Mouse (Mus musculus): ENCODE data around the gene Hist1h4d. TPM values are rescaled to one million over a fixed set of nuclear protein-coding genes. Genes with fewer than 3 reads are reported as not detected.
"Not testable (repeated sequence)": the region's sequence is repeated elsewhere in the genome, so short reads cannot be mapped to it uniquely, and the experiment has no call there.

The Hist1h4d gene
- polyA plus RNA-seq (2012; rRNA removed) = 6.5 and 18.7 TPM in 2 replicates

DNA sequence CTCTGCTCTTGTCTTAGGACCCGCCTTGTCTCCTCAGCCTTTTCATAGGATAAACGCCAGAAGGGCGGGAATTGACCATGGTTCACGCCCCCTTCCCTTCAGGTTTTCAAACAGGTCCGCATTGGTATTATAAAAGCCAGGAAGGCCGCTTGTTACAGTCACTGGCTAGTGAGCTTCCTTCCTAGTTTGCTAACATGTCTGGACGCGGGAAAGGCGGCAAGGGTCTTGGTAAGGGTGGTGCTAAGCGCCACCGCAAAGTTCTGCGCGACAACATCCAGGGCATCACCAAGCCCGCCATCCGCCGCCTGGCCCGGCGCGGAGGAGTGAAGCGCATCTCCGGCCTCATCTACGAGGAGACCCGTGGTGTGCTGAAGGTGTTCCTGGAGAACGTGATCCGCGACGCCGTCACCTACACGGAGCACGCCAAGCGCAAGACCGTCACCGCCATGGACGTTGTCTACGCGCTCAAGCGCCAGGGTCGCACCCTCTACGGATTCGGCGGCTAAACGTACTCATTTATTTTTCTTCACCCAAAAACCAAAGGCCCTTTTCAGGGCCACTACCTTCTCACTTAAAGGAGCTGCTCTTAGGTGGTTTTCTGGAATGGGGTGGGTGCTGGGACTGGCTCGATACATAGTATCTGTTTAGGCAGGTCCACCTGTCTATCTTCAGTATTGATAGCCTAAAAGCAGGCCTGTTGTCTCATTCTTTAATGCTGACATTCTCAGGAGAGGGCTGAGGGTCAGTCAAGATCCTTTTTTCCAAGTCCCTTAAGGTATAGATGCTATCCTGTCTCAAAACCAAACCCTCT, at the start of gene Hist1h4d:
Gene Hist1h4d (plus strand): TSS at position 191 of the 811 bp plus-strand sequence.
- TF ChIP-seq POLR2A (IDR thresholded peaks at IDR 0.05; ENCODE audit: borderline replicate concordance, extremely low read depth, insufficient read depth, insufficient read length, poor library complexity, severe bottlenecking) (peak; percentile 86; the same call in 1 of the 2 replicates), CTCF (IDR thresholded peaks at IDR 0.05; ENCODE audit: borderline replicate concordance, extremely low read depth, insufficient read depth, insufficient read length) (no peak)
- DNase-seq (ENCODE audit: low read depth) = peak; percentile 99

DNA sequence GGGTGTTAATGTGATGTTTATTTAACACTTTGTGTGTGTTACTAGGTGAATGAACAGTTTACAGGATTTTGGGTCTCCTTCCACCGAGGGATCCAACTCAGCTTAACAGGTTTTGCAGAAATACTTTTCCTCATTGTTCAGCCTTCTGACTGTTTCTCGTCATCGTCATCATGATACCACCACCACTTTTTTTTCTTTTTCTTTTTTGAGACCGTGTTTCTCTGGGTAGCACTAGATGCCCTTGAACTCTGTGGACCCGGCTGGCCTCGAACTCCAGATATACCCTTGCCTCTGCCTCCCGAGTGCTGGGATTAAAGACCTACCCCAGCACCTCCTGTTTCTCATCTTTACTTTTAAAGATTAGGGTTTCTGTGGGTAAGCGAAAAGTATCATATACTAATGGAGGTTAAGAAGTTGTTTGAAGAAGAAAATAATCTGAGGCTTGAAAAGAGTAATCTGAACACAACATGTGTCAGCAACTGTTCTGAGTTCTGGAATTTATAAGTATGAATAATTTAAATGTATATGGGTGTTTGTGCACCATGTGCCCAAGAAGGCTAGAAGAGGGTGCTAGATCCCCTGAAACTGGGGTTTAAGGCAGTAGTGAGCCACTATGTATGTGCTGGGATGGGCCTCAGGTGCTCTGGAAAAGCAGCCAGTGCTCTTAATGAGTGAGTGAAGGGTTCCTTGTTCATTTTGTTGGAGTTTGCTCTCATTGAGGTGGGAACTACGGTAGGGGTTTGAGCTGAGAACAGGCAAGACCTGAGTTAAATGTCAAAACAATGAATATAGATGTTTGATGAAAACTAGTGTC, 48.9 kb upstream of the Hist1h4d start:
- DNase-seq (ENCODE audit: low read depth) = peak; percentile 23
- no peak for TF ChIP-seq CTCF (IDR thresholded peaks at IDR 0.05; ENCODE audit: borderline replicate concordance, extremely low read depth, insufficient read depth, insufficient read length)
- no peak for TF ChIP-seq POLR2A (IDR thresholded peaks at IDR 0.05; ENCODE audit: borderline replicate concordance, extremely low read depth, insufficient read depth, insufficient read length, poor library complexity, severe bottlenecking)

DNA sequence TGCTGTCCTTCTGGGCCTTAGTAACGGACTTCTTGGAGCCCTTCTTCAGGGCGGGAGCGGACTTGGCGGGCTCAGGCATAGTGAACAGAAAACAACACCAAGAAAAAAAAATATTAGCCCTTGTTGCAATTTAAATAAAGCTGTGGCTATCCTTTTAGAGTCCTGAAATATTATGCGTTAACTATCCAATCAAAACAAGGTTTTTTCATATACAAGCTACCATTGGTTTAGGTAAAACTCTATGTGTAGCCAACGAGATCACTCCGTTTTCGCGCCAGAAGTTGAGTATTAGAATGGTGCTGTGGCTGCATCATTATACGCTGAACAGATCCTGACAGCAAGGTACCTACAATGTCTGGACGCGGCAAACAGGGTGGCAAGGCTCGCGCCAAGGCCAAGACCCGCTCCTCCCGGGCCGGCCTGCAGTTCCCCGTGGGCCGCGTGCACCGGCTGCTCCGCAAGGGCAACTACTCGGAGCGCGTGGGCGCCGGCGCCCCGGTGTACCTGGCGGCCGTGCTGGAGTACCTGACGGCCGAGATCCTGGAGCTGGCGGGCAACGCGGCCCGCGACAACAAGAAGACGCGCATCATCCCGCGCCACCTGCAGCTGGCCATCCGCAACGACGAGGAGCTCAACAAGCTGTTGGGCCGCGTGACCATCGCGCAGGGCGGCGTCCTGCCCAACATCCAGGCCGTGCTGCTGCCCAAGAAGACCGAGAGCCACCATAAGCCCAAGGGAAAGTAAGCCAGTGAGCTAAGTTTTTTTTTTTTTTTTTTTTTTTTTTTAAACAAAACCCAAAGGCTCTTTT, 47.6 kb upstream of the Hist1h4d start, which contains the start of gene Hist1h2af:
Gene Hist1h2af (plus strand): TSS at position 347 of the 808 bp plus-strand sequence.
- peak; percentile 97 for DNase-seq (ENCODE audit: low read depth)

DNA sequence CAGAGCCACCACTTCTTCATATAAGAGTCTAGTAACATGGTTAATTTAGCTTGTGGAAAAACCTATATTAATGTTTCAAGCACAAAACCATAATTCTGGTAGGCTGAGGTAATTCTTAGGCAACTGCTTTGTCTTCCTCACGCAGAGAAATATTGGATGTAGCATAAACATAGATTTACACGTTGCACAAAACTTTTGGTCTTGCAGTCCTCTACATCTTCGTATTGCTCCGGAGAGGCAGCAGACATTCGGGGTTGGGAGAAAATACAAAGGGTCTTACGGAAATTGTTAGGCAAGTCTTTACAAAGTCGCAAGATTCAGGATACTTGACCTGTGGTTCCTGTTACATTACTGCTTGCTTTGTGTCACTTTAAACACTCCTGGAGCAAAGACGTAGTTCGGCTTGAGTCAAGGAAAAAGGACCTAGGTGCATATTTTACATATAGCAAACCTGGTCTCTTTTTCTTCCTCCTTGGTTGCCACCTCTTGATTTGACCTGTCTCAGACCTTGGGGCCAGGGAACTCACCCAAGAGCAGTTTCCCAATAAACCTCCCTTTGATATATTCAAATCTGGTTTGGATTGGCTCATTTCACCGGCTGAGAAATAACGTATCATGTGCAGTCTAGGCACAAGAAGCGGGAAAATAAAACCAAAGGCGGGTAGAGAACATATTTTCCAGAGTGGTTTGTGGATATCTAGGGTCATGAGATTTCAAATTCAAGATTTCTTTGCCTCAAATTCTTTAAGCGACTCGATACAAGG, 46.8 kb upstream of the Hist1h4d start:
- TF ChIP-seq POLR2A (IDR thresholded peaks at IDR 0.05; ENCODE audit: borderline replicate concordance, extremely low read depth, insufficient read depth, insufficient read length, poor library complexity, severe bottlenecking) (no peak), CTCF (IDR thresholded peaks at IDR 0.05; ENCODE audit: borderline replicate concordance, extremely low read depth, insufficient read depth, insufficient read length) (no peak)
- DNase-seq (ENCODE audit: low read depth) = no peak

DNA sequence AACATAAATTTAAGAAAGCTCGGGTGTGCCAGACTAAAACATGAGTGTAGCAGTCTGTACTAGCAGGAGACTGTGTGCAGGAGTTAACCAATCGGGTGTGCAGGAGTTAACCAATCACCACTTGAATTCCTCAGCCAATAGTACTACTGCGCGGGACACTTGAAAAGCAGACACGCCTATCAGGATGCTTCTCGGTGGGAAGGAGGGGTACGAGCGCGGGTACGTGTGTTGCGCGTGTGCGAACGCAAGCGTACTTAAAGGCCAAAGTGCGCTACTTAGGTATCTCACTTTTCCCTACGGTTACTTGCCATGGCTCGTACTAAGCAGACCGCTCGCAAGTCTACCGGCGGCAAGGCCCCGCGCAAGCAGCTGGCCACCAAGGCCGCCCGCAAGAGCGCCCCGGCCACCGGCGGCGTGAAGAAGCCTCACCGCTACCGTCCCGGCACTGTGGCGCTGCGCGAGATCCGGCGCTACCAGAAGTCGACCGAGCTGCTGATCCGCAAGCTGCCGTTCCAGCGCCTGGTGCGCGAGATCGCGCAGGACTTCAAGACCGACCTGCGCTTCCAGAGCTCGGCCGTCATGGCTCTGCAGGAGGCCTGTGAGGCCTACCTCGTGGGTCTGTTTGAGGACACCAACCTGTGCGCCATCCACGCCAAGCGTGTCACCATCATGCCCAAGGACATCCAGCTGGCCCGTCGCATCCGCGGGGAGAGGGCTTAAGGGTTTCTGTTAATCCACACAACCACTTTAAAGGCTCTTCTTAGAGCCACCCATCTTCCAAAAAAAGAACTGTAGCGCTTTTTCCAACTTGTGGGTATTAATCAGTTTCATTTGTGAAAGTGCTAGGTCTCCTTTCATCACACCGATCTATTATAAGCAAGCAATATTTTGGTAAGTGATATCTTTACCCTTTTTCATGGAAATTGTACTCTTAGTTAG, 46.0 kb upstream of the Hist1h4d start, which contains the start of gene Hist1h3g:
Gene Hist1h3g (plus strand): TSS at position 286 of the 939 bp plus-strand sequence.
- peak; percentile 99 for DNase-seq (ENCODE audit: low read depth)
- peak; percentile 25; the same call in 1 of the 2 replicates for TF ChIP-seq POLR2A (IDR thresholded peaks at IDR 0.05; ENCODE audit: borderline replicate concordance, extremely low read depth, insufficient read depth, insufficient read length, poor library complexity, severe bottlenecking)

DNA sequence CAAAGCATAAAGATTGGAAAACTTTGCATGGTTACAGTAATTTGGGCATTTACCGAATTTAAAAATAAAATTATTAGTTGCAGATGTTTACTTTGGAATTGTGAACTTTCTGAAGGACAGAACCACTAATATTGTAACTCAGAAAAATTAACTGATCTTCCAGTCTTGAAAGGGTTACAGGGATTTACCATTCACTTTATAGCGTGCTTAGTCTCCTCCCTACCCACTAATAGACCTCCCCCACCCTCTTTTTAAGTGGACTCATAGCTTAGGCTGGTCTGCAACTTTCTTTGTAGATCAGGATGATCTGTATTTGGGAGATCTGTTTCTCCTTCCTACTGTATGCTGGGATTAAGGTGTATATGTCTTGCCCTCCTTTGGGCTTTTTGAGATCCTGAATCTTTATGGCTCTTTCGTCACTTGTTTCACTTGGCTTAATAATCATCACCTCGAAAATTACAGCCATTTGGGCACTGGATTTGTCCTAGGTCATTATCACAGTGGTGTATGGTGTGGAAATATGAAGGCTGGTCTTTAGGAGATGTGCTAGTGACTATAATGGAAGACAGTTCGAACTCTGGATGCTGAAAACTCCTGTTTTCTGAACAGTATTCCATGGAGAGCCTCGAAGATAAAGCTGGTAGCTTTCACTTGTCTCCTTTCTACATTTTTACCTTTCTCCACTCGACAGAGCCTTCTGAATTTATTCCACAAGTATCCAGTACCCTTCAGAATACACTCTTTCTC, 45.1 kb upstream of the Hist1h4d start:
- TF ChIP-seq CTCF (IDR thresholded peaks at IDR 0.05; ENCODE audit: borderline replicate concordance, extremely low read depth, insufficient read depth, insufficient read length) (no peak), POLR2A (IDR thresholded peaks at IDR 0.05; ENCODE audit: borderline replicate concordance, extremely low read depth, insufficient read depth, insufficient read length, poor library complexity, severe bottlenecking) (no peak)
- peak; percentile 42 for DNase-seq (ENCODE audit: low read depth)

DNA sequence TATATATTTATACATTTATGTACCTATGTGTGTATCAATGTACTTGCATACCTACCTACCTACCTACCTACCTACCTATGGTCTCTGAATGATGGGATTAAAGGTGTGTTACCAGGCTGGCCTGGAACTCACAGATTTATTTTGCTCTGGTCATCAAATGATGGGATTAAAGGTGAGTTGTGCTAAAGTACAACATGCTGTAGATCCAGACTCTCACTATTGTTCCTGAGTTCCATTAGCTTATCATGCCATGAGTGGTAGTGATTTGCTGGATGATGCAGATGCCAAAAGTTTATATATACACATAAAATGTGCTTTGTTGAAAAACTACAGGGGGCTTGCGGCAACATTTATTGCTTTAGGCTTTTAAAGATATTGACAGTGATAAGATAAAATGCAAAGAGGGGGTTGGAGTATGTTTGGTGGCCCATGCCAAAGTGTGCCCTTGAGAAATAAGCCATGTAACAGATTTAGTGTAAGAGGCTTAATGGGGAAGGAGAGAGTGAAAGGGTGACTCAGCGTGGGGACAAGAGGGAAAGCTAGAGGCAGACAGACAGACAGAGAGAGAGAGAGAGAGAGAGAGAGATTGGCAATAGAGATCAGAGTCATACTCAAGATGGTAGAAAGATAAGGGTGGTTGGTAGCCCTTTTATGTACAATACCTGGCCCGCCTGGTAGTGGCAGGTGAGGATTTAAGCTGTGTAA, 44.2 kb upstream of the Hist1h4d start:
- no peak for TF ChIP-seq CTCF (IDR thresholded peaks at IDR 0.05; ENCODE audit: borderline replicate concordance, extremely low read depth, insufficient read depth, insufficient read length)
- TF ChIP-seq POLR2A (IDR thresholded peaks at IDR 0.05; ENCODE audit: borderline replicate concordance, extremely low read depth, insufficient read depth, insufficient read length, poor library complexity, severe bottlenecking) = no peak
- no peak for DNase-seq (ENCODE audit: low read depth)

DNA sequence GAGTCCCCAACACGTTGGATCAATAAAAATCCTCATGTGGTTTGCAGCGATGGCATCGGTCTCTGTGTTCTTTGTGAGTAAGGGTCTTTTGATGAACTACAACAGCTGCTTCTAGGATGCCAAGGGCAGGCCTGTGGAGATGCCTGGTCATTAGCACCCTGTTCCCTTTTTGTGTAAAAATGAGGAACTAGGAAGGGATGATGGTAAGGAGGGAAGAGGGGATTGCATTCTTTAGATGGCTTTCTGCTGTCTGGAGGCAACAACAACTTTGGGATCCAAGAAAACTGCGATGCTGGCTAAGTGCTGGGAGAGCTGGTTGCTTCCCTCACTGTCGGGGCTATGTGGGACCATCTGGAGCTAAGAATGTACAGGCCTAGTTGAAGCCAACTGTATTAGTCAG, 43.1 kb upstream of the Hist1h4d start:
- TF ChIP-seq POLR2A (IDR thresholded peaks at IDR 0.05; ENCODE audit: borderline replicate concordance, extremely low read depth, insufficient read depth, insufficient read length, poor library complexity, severe bottlenecking) (no peak), CTCF (IDR thresholded peaks at IDR 0.05; ENCODE audit: borderline replicate concordance, extremely low read depth, insufficient read depth, insufficient read length) (no peak)
- DNase-seq (ENCODE audit: low read depth) = no peak

DNA sequence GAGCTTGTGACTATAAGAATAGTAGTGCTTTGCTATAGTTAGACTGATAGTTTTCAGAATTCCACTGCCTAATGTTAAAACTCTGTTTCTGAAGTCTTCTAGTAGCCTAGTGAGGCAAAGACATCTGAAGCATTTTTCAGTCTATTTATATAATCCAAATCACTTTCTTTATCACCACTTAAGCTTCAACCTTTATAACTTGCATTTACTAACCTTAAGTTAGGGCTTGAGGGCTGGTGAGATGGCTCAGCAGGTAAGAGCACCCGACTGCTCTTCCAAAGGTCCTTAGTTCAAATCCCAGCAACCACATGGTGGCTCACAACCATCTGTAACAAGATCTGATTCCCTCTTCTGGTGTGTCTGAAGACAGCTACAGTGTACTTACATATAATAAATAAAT, 41.6 kb upstream of the Hist1h4d start:
- not testable (repeated sequence) for DNase-seq (ENCODE audit: low read depth)

All from brain, embryonic 14.5 days (tissue).